Mouse (Mus musculus): ENCODE results near the gene Shcbp1.
"Not testable (repeated sequence)": the region's sequence is repeated elsewhere in the genome, so short reads cannot be mapped to it uniquely, and the experiment has no call there.

Gene Shcbp1

DNA sequence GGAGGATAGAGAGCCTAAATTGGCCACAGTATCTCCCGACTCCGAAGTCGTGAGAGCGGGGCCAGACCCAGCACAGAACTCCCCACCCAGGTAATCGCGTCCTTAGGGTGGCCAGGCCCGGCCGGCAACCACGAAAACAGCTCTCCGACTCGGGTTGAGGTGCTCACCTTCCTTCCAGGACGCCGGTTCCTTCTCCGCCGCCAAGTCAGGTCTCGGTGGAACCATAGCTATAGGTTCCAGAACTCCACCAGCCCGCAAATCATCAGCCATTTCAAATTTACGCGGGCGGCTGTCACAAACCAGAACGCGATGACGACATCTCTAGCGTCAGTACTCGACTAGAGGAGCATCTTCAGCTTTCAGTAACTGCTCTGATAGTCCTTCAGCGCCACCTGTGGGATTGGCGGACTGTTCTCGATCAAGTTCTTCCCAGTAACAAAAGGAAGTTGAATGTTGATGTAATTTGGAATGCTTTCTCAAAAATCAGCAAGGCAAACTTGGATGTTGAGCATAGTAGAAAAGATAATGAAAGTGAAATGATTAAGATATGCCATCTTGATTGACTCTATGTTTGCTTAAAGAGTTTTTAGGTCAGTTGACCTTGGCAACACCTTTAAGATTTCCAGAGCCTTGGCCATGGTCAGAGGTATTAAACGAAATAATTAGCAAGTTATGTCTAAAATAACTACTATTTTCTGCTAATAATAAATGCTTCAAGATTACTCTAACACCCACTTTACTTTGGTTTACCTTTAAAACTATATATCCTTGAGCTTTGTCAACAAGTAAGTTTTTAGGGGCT, at the start of gene Shcbp1:
Gene Shcbp1 (minus strand): TSS at position 314 of the 802 bp plus-strand sequence.
- DNase-seq (ENCODE audit: low read depth, low spot score) = peak; percentile 94

DNA sequence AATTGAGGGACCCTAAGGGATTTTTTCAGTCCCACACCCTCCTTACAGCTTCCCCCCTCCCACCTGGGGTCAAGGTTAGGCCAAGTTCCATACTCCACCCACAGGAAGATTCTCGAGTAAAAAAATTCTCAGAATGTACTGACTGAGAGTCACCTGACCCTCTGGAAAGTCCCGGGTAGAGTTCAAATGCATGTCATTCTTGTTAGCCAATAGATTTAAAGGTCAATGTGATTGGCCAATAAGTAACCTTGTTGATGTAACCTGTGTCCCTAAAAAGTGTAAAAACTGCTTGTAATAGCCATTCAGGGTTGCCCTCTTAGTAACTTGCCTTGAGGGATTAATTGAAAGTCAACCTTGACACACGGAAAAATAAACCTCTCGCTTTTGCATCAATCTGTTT, 29.5 kb upstream of the Shcbp1 start:
- no peak for DNase-seq (ENCODE audit: low read depth, low spot score)

DNA sequence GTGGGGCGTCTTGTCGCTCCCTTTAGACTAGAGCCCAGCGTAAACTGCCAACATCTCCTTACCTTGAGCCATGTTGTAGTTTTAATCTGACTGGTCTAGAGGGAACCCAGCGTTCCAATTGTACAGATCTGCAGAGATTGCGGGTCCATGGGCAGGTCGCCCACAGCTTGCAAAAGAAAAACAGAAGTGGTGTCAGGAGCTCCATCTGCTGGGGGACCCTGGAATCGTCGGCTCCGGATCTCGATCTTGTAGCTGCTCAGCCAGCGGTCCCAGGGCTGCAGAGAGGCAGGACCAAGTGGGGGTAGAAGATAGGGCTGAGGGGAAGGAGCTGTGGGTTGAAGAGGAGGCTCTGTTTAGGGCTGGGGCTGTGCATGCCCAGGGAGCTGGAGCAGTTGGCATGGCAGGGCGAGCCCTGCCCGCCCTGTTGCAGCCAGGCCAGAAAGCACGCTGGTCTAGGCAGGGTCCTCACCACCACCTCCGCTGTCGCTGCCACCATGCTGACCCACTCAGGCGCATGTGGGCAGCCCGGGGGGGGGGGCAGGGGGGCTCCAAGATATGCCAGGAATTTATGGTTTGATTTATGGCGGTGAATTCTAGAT, 21.3 kb upstream of the Shcbp1 start:
- DNase-seq (ENCODE audit: low read depth, low spot score) = no peak

DNA sequence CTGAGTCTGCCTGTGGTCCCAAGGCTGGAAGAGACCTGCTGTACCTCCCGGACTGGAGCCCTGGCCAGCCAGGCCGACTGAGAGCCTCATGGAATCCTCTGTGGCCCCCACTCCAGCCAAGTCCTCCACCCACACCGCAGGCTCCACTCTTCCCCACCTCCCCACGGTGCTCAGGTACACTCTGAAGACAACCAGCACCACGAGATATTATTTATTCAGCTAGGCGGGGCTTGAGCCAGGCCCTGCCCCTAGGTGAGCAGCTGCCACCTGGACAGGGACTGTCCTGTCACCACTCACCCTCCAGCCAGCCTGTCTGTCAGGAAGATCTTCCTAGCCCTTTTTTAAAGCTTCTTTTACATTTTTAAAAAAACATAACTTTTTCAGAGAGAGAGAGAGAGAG, 1.1 kb downstream of the Shcbp1 start:
- DNase-seq (ENCODE audit: low read depth, low spot score) = no peak

DNA sequence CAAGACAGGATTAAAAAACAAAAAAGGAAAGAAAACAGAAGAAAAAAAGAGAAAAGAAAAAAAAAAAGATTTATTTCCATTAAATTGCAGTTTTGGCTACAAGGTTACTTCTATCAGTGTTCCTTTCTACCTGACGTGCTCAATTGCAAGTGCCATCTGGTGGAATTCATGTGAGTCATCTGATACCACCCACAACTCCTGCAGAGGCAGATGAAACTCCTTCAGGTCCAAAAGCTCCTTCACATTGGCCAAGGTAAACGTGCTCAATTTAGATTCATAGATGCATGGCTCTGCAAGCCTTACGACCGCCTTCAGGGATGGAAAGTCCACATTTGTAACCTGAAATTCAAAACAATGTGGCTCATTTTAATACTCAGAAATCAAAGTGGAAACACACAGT, 14.6 kb downstream of the Shcbp1 start:
- DNase-seq (ENCODE audit: low read depth, low spot score) = peak; percentile 60

DNA sequence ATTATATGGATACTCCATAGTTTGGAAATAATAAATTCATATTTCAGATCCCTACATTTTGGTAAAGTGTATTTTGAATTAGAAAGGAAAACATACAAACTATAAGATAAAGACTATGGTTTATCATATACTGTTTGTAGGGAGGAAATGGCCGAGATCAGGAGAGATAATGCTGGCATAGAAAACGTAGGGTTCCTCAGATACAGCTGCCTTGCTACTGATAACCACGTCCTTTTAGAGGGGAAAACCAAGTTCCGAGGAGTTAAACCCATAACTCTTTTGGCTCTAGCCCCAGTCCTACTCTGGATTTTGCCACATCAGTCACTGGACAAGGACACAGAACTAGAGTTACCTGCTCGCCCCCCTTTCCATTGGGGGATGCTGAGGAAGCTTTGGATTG, 26.3 kb downstream of the Shcbp1 start:
- no peak for DNase-seq (ENCODE audit: low read depth, low spot score)

DNA sequence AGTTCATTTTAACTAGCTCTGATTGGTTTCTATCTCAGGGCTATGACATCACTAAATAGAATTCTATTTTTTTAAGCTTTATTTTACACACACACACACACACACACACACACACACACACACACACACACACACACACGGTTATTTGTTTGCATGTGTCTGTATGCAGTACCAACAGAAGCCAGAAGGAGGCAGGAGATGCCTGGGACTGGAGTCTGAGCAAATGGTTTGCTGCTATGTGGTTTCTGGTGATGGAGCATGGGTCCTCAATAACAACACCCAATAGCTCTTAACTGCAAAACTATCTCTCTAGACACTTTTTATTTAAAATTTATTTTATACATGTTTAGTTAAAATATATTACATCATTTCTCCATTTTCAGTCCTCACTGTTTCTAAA, 48.4 kb downstream of the Shcbp1 start:
- DNase-seq (ENCODE audit: low read depth, low spot score) = no peak

DNA sequence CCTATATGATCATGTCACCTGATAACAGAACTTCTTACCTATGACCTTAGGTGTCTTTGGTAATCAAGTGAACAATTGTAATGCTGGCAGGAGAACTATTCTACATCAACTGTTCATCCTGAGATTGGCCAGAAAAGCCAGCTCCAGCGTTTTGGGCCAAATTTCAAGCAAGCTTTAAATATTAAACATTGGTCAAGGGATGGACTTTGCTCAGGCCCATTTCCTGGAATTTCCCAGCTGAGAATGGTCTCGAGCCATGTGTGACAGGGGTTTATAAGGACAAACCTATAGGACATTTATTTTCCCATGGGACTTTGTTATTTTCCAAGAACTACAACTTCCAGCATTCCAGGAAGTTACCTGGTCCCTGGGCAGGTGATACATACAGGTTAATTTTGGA, 63.8 kb downstream of the Shcbp1 start:
- DNase-seq (ENCODE audit: low read depth, low spot score) = no peak

DNA sequence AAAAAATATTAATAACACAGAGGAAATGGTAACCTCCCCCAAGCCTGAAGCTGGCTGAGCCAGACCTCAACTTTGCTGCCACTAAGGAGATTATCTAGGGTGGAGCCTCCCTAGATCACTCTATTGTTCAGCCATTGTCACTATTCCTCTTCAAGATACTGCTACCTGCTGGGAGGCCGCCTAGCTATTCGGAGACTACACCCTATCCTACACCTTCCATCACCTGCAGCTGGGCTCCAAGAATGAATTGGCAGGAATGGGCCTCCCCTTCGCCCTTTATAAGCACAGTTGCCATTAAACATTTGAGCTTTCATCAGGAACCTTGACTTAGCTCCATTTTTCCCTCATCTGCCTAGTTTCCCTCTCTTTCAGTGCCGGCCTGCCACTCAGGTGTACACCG, 71.0 kb downstream of the Shcbp1 start:
- DNase-seq (ENCODE audit: low read depth, low spot score) = not testable (repeated sequence)

DNA sequence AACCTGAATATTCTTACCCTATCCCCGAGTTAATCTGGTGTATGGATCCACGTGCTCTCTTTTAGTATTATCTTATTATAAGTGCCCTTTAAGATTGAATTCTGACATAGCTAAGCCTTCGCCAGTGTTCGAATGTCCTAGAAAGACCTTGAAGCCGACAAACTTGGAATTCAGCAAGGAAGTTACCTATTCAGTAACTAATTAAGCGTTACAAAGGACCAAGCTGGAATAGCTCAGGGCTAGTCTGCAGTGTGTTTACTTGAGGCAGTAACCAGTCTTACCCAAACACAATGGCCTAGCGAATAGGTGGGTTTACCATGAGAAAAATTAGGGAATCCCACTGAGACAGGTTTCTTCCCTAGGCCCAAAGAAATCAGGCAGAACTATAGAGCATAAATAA, 71.5 kb downstream of the Shcbp1 start:
- DNase-seq (ENCODE audit: low read depth, low spot score) = not testable (repeated sequence)

DNA sequence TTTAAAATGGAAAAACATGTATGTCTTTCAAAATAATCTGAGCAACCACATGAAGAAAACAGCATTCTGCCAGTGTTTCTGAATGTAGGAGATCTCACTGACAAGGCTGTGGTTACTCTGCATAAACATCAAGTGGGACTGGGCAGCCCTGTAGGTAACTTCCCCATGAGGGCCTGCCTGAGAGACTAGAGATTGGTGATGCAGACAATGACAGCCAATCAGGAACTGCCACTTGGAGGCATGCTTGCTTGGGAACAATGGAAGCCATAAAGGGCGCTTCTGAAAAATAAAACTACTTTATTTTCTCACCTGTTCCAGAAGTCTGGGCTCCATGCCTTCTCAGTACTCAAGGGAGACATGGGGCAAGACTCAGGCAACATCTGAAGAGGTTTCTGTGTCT, 87.7 kb downstream of the Shcbp1 start:
- DNase-seq (ENCODE audit: low read depth, low spot score) = no peak
